Mouse (Mus musculus): ENCODE results near the gene Lrrc61.

- TF ChIP-seq CTCF (conservative IDR thresholded peaks at IDR 0.05; ENCODE audit: insufficient read depth, insufficient read length, low read depth, low read length) = no peak
- TF ChIP-seq POLR2A (IDR thresholded peaks at IDR 0.05; ENCODE audit: low read depth, low read length) = no peak
Observed at GRCm38 (mm10) chr6:48568036-48568984, 13.7 kb downstream of the Lrrc61 start.
